Mouse (Mus musculus): ENCODE measurements around the gene Gsdma2. TPM values are rescaled to one million over a fixed set of nuclear protein-coding genes. Genes with fewer than 3 reads are reported as not detected.

Gsdma2 gene
- polyA plus RNA-seq, 1 experiment: not detected

GRCm38 (mm10) chr11:98705021-98705420 lies 58.5 kb downstream of the Gsdma2 start:
- TF ChIP-seq POLR2A (IDR thresholded peaks at IDR 0.05; ENCODE audit: borderline replicate concordance, extremely low read depth, insufficient read depth, insufficient read length, poor library complexity, severe bottlenecking) (no peak), CTCF (IDR thresholded peaks at IDR 0.05; ENCODE audit: borderline replicate concordance, extremely low read depth, insufficient read depth, insufficient read length) (no peak)
- no peak for DNase-seq (ENCODE audit: low read depth)

Other genes with a start within 250 kb of the Gsdma2 start
- gene Pgap3, start 246.3 kb upstream of the Gsdma2 start, polyA plus RNA-seq (2012; rRNA removed): 12.0 and 16.9 TPM in 2 replicates
- gene Erbb2, start 234.3 kb upstream of the Gsdma2 start, polyA plus RNA-seq (2012; rRNA removed): 7.4 and 10.4 TPM in 2 replicates
- 130 and 147 TPM in 2 replicates for gene Mien1, start 207.8 kb upstream of the Gsdma2 start, polyA plus RNA-seq (2012; rRNA removed)
- 0.83 and 1.0 TPM in 2 replicates for gene Grb7, start 200.4 kb upstream of the Gsdma2 start, polyA plus RNA-seq (2012; rRNA removed)
- gene Ikzf3, start 100.7 kb upstream of the Gsdma2 start, polyA plus RNA-seq (2012; rRNA removed): 0.07 and 0.20 TPM in 2 replicates
- 0.06 and 0.30 TPM in 2 replicates for gene Zpbp2, start 95.7 kb upstream of the Gsdma2 start, polyA plus RNA-seq (2012; rRNA removed)
- 80.6 and 94.6 TPM in 2 replicates for gene Ormdl3, start 59.4 kb upstream of the Gsdma2 start, polyA plus RNA-seq (2012; rRNA removed)
- not detected in 2 replicates for gene Lrrc3c, start 48.5 kb upstream of the Gsdma2 start, polyA plus RNA-seq (2012; rRNA removed)
- 0.08 and 0.33 TPM in 2 replicates for gene Gm12355, start 21.1 kb upstream of the Gsdma2 start, polyA plus RNA-seq (2012; rRNA removed)
- not detected in 2 replicates for gene Gsdma3, start 20.4 kb upstream of the Gsdma2 start, polyA plus RNA-seq (2012; rRNA removed)
- gene Gsdma, start 17.6 kb downstream of the Gsdma2 start, polyA plus RNA-seq (2012; rRNA removed): 0.09 TPM in 1 of 2 replicates, not detected in the other
- gene Psmd3, start 35.8 kb downstream of the Gsdma2 start, polyA plus RNA-seq (2012; rRNA removed): 201 and 217 TPM in 2 replicates
- gene Csf3, start 54.5 kb downstream of the Gsdma2 start, polyA plus RNA-seq (2012; rRNA removed): 0.10 TPM in 1 of 2 replicates, not detected in the other
- 134 and 170 TPM in 2 replicates for gene Med24, start 82.7 kb downstream of the Gsdma2 start, polyA plus RNA-seq (2012; rRNA removed)
- 600 and 616 TPM in 2 replicates for gene Thra, start 93.9 kb downstream of the Gsdma2 start, polyA plus RNA-seq (2012; rRNA removed)
- 3.6 and 4.1 TPM in 2 replicates for gene Nr1d1, start 128.6 kb downstream of the Gsdma2 start, polyA plus RNA-seq (2012; rRNA removed)
- gene Msl1, start 148.8 kb downstream of the Gsdma2 start, polyA plus RNA-seq (2012; rRNA removed): 92.1 and 104 TPM in 2 replicates
- gene Casc3, start 158.1 kb downstream of the Gsdma2 start, polyA plus RNA-seq (2012; rRNA removed): 66.6 and 74.3 TPM in 2 replicates
- gene Rapgefl1, start 190.0 kb downstream of the Gsdma2 start, polyA plus RNA-seq (2012; rRNA removed): 22.0 and 33.5 TPM in 2 replicates
- 11.0 and 14.7 TPM in 2 replicates for gene Wipf2, start 216.9 kb downstream of the Gsdma2 start, polyA plus RNA-seq (2012; rRNA removed)